In genomic region chr13:47869670-47870532, GRCm38 (mm10) we compare ENCODE assay signal across 9 mouse cellular contexts.
DNase-seq lines count a peak whose midpoint lies in the region; ATAC-seq and TF ChIP-seq lines count a peak whose summit lies in the region.
"Had no signal": no experiment of that assay in that cellular context is flagged by ENCODE, and none has a peak within 500 bp of the region (broad histone marks: within the 10 kb centered on the region; RNA-seq: fewer than 3 reads in every experiment).

No protein-coding gene starts in this region.

- peak; percentile 63 for ATAC-seq in forebrain, postnatal 0 days

- DNase-seq in kidney, postnatal 10 days = peak; percentile 15
- DNase-seq in kidney, adult 18-20 months = no peak
- peak; percentile 96 for DNase-seq in brain, embryonic 14.5 days (ENCODE audit: low read depth)
- DNase-seq in forebrain, postnatal 0 days = peak; percentile 57
- peak; percentile 6 to 21 for DNase-seq in kidney, postnatal 4 days
- DNase-seq in frontal cortex, postnatal 14 days (ENCODE audit: low spot score in 2 of 2) = no peak
- no peak for DNase-seq in left cerebral cortex, adult 11 months (ENCODE audit: low spot score)
- no peak for DNase-seq in embryo, embryonic 11 days

- TF ChIP-seq POLR2A in brain, embryonic 14.5 days (IDR thresholded peaks at IDR 0.05; ENCODE audit: borderline replicate concordance, extremely low read depth, insufficient read depth, insufficient read length, poor library complexity, severe bottlenecking) = no peak

- no peak overlapping the region for H3K4me3 ChIP-seq in forebrain, postnatal 0 days (ENCODE audit: low read depth, low read length)
- H3K4me3 ChIP-seq: heart, embryonic 13.5 days had no signal

- no peak overlapping the region for H3K4me2 ChIP-seq in forebrain, postnatal 0 days (ENCODE audit: low read depth)
- H3K4me2 ChIP-seq: heart, embryonic 13.5 days had no signal

- no peaks in the 10 kb centered on the region for H3K36me3 ChIP-seq in forebrain, postnatal 0 days (ENCODE audit: insufficient read depth)
- H3K36me3 ChIP-seq: heart, embryonic 13.5 days had no signal

- no peaks in the 10 kb centered on the region for H3K9me3 ChIP-seq in forebrain, postnatal 0 days (ENCODE audit: low read length)
- H3K9me3 ChIP-seq: heart, embryonic 13.5 days had no signal

- no peak overlapping the region for H3K9ac ChIP-seq in forebrain, postnatal 0 days
- H3K9ac ChIP-seq: heart, embryonic 13.5 days had no signal

- no peaks in the 10 kb centered on the region for H3K4me1 ChIP-seq in forebrain, postnatal 0 days (ENCODE audit: insufficient read depth)

- H3K27ac ChIP-seq in forebrain, postnatal 0 days (ENCODE audit: low read depth, low read length) = no peak overlapping the region
- H3K27ac ChIP-seq: heart, embryonic 13.5 days had no signal

- 29% methylated on average over 10 of the region's 10 CpGs for WGBS in forebrain, postnatal 0 days

- H3K27me3 ChIP-seq in forebrain, postnatal 0 days (ENCODE audit: insufficient read depth, low read length) = no peaks in the 10 kb centered on the region; the same call in 1 of the 2 replicates
- H3K27me3 ChIP-seq: heart, embryonic 13.5 days had no signal

- TF ChIP-seq CTCF in brain, embryonic 14.5 days (IDR thresholded peaks at IDR 0.05; ENCODE audit: borderline replicate concordance, extremely low read depth, insufficient read depth, insufficient read length) = no peak
- no peak for TF ChIP-seq CTCF in forebrain, postnatal 0 days (IDR thresholded peaks at IDR 0.05; ENCODE audit: low read depth)

Comparison
In these comparisons a context has a peak if more than half of its experiments do, and no peak if none do; other contexts are left out.
1. DNase-seq: peak in kidney, postnatal 10 days (single experiment), brain, embryonic 14.5 days (single experiment), forebrain, postnatal 0 days (single experiment) and kidney, postnatal 4 days (2 of 2); none in kidney, adult 18-20 months (single experiment), frontal cortex, postnatal 14 days (0 of 2), left cerebral cortex, adult 11 months (single experiment) and embryo, embryonic 11 days (single experiment).